Mouse (Mus musculus) hematopoietic stem cell, adult 5-6 weeks (primary cell): ENCODE measurements around the gene Grpel1. TPM values are rescaled to one million over a fixed set of nuclear protein-coding genes. Genes with fewer than 3 reads are reported as not detected.
A peak's percentile ranks its signal among the peaks of the same experiment; 100 is the strongest.

Source experiments
- ATAC-seq, 2 experiments: fragments of 125-278 bp in 1 of 2; replicated peaks in 1 of 2; 2 replicates each; pipeline ENCODE4 v1.8.0; 2016 to 2017; ENCODE audit warnings: inconsistent platforms in 2 of 2, mild to moderate bottlenecking in 2 of 2, moderate number of reproducible peaks in 2 of 2, low read depth in 1 of 2, moderate TSS enrichment in 1 of 2; ENCODE audit not compliant: low FRiP score in 2 of 2, poor library complexity in 2 of 2, severe bottlenecking in 2 of 2, insufficient read depth in 1 of 2, low TSS enrichment in 1 of 2
- total RNA-seq: library from RNA; stranded (forward); fragments of 172-1452, 232-1000 nt; gene quantifications from 2 replicates; pipeline ENCODE4 v1.2.3, GENCODE M21; 2017

Grpel1 gene
- total RNA-seq, 1 experiment from 2014 or later: 26.7 TPM

GRCm38 (mm10) chr5:36452821-36453220, 12.0 kb upstream of the Grpel1 start:
- ATAC-seq: no peak

GRCm38 (mm10) chr5:36457706-36458105, 7.1 kb upstream of the Grpel1 start:
- ATAC-seq: no peak

GRCm38 (mm10) chr5:36458926-36459325, 5.9 kb upstream of the Grpel1 start:
- no peak for ATAC-seq

GRCm38 (mm10) chr5:36460712-36461111, 4.1 kb upstream of the Grpel1 start:
- ATAC-seq: no peak

- no peak for ATAC-seq
Observed at GRCm38 (mm10) chr5:36461231-36461630, 3.6 kb upstream of the Grpel1 start.

- peak; percentile 42 to 48; a peak in 2 of 4 replicates for ATAC-seq
Observed at GRCm38 (mm10) chr5:36462810-36463209, 2.0 kb upstream of the Grpel1 start.

GRCm38 (mm10) chr5:36463391-36463790, 1.4 kb upstream of the Grpel1 start:
- no peak for ATAC-seq

- no peak for ATAC-seq
Observed at GRCm38 (mm10) chr5:36465889-36466288, 1.1 kb downstream of the Grpel1 start.

GRCm38 (mm10) chr5:36471206-36471605, 6.4 kb downstream of the Grpel1 start:
- ATAC-seq: no peak

- ATAC-seq: no peak
Observed at GRCm38 (mm10) chr5:36472876-36473655, 8.3 kb downstream of the Grpel1 start.

- ATAC-seq: peak; percentile 57 to 72; a peak in 3 of 4 replicates
Observed at GRCm38 (mm10) chr5:36474283-36474682, 9.5 kb downstream of the Grpel1 start.

GRCm38 (mm10) chr5:36477486-36477885, 12.7 kb downstream of the Grpel1 start:
- ATAC-seq: peak; percentile 59 to 65

- ATAC-seq: no peak
Observed at GRCm38 (mm10) chr5:36478540-36479420, 14.0 kb downstream of the Grpel1 start.

- ATAC-seq: no peak
Observed at GRCm38 (mm10) chr5:36479735-36480134, 14.9 kb downstream of the Grpel1 start.

GRCm38 (mm10) chr5:36480398-36480797, 15.6 kb downstream of the Grpel1 start:
- ATAC-seq: no peak

GRCm38 (mm10) chr5:36481114-36481513, 16.3 kb downstream of the Grpel1 start:
- no peak for ATAC-seq

GRCm38 (mm10) chr5:36483203-36484101, 18.7 kb downstream of the Grpel1 start:
- no peak for ATAC-seq
